Mouse (Mus musculus) kidney, embryonic 16.5 days (tissue): ENCODE data around the gene Gm49322. TPM values are rescaled to one million over a fixed set of nuclear protein-coding genes. Genes with fewer than 3 reads are reported as not detected.

Experiments
- ATAC-seq: fragments of 200-750 bp; cut with Nextera tagmentation; 2 replicates; pipeline ENCODE4 v1.8.0; 2017; ENCODE audit warnings: moderate TSS enrichment; ENCODE audit not compliant: low FRiP score, low TSS enrichment
- H3K27ac ChIP-seq: fragments of 300-500 bp; sonication (generic); 2 replicates; pipeline ENCODE4 v1.5.1; 2014; ENCODE audit warnings: low read length
- H3K27me3 ChIP-seq: fragments of 300-500 bp; sonication (generic); 2 replicates; pipeline ENCODE4 v1.6.1; 2014; ENCODE audit warnings: low read length, control low read depth, mixed read lengths; ENCODE audit not compliant: insufficient read depth
- H3K36me3 ChIP-seq: fragments of 300-500 bp; sonication (generic); 2 replicates; pipeline ENCODE4 v1.6.1; 2014; ENCODE audit warnings: low read length, control low read depth, mixed read lengths; ENCODE audit not compliant: insufficient read depth
- H3K4me1 ChIP-seq: fragments of 300-500 bp; sonication (generic); 2 replicates; pipeline ENCODE4 v1.6.1; 2014; ENCODE audit warnings: low read length, control low read depth, mixed read lengths; ENCODE audit not compliant: insufficient read depth
- H3K4me2 ChIP-seq: fragments of 300-500 bp; sonication (generic); replicated peaks from 2 replicates; pipeline ENCODE4 v1.6.1; 2014; ENCODE audit warnings: low read depth, low read length
- H3K4me3 ChIP-seq: fragments of 300-500 bp; sonication (generic); 2 replicates; pipeline ENCODE4 v1.5.1; 2014; ENCODE audit warnings: mild to moderate bottlenecking, low read length
- H3K9ac ChIP-seq: fragments of 300-500 bp; sonication (generic); replicated peaks from 2 replicates; pipeline ENCODE4 v1.6.1; 2014; ENCODE audit warnings: low read length
- H3K9me3 ChIP-seq: fragments of 300-500 bp; sonication (generic); 2 replicates; pipeline ENCODE4 v1.6.1; 2016; ENCODE audit warnings: low read length, control low read depth
- WGBS: fragments of 180-500 bp; shearing (Covaris S2); extraction: QIAGEN DNeasy Blood & Tissue Kit; methylation state at CpG from one replicate; pipeline ENCODE4 v1.1.7; 2014; 5-methylcytosine and 5-hydroxymethylcytosine counted together
- polyA plus RNA-seq: library from polyadenylated mRNA; unstranded; fragments of >200 nt; fragmentation: Nextera tagmentation; extraction: Ambion mirVana; gene quantifications from 2 replicates; pipeline ENCODE4 v1.2.1, GENCODE M21; 2015

The Gm49322 gene
- polyA plus RNA-seq, 1 experiment from 2014 or later, result 4.2 TPM

GRCm38 (mm10) chr10:80570871-80571836 is 34.7 kb upstream of the Gm49322 start:
- Histone ChIP-seq H3K4me3 (peak overlapping the region; percentile 23), H3K9me3 (no peaks in the 10 kb centered on the region), H3K27ac (peak overlapping the region; percentile 59), H3K9ac (peak overlapping the region; percentile 45), H3K27me3 (no peaks in the 10 kb centered on the region), H3K4me1 (peaks cover 55% of the 10 kb centered on the region), H3K4me2 (peak overlapping the region; percentile 50), H3K36me3 (0 out of 2 replicates have a peak, but pooled peaks cover 8% of the 10 kb centered on the region)
- peak; percentile 20; the same call in 1 of the 2 replicates for ATAC-seq
- 16% methylated on average over 30 of the region's 30 CpGs for WGBS

- 96% methylated on average over 2 of the region's 2 CpGs for WGBS
- Histone ChIP-seq H3K9ac (no peak overlapping the region), H3K9me3 (no peaks in the 10 kb centered on the region), H3K4me3 (no peak overlapping the region), H3K36me3 (0 out of 2 replicates have a peak, but pooled peaks cover 8% of the 10 kb centered on the region), H3K4me2 (no peak overlapping the region), H3K4me1 (peaks cover 49% of the 10 kb centered on the region), H3K27me3 (no peaks in the 10 kb centered on the region), H3K27ac (no peak overlapping the region)
- no peak for ATAC-seq
These were observed 33.3 kb upstream of the Gm49322 start for GRCm38 (mm10) chr10:80572477-80572876.

- Histone ChIP-seq H3K9ac (0 out of 2 replicates have a peak overlapping the region, but pooled peaks have one; percentile 29), H3K36me3 (no peaks in the 10 kb centered on the region), H3K4me2 (no peak overlapping the region), H3K27ac (no peak overlapping the region), H3K27me3 (no peaks in the 10 kb centered on the region), H3K4me3 (no peak overlapping the region), H3K9me3 (no peaks in the 10 kb centered on the region), H3K4me1 (peaks cover 59% of the 10 kb centered on the region)
- WGBS, result 27% methylated on average over 9 of the region's 9 CpGs
- no peak for ATAC-seq
These were observed 31.9 kb upstream of the Gm49322 start for GRCm38 (mm10) chr10:80573944-80574343.

GRCm38 (mm10) chr10:80574896-80575295 is 30.9 kb upstream of the Gm49322 start:
- 63% methylated on average over 3 of the region's 3 CpGs for WGBS
- no peaks in the 10 kb centered on the region for H3K27me3 ChIP-seq
- no peak for ATAC-seq
- H3K9me3 ChIP-seq, result no peaks in the 10 kb centered on the region
- no peak overlapping the region for H3K4me2 ChIP-seq
- H3K4me1 ChIP-seq, result peaks cover 63% of the 10 kb centered on the region
- H3K27ac ChIP-seq, result no peak overlapping the region
- no peaks in the 10 kb centered on the region for H3K36me3 ChIP-seq
- no peak overlapping the region for H3K4me3 ChIP-seq
- no peak overlapping the region for H3K9ac ChIP-seq

- Histone ChIP-seq H3K27me3 (no peaks in the 10 kb centered on the region), H3K36me3 (no peaks in the 10 kb centered on the region), H3K4me2 (peak overlapping the region; percentile 97), H3K4me3 (peak overlapping the region; percentile 82), H3K9ac (peak overlapping the region; percentile 87), H3K9me3 (no peaks in the 10 kb centered on the region), H3K27ac (no peak overlapping the region; the same call in 1 of the 2 replicates), H3K4me1 (peaks cover 53% of the 10 kb centered on the region)
- WGBS, result 12% methylated on average over 17 of the region's 17 CpGs
- ATAC-seq, result no peak
These were observed 29.9 kb upstream of the Gm49322 start for GRCm38 (mm10) chr10:80575925-80576324.

GRCm38 (mm10) chr10:80576351-80577194 is 29.2 kb upstream of the Gm49322 start:
- H3K27ac ChIP-seq, result peak overlapping the region; percentile 97
- under 1% methylated on average over 84 of the region's 96 CpGs for WGBS

GRCm38 (mm10) chr10:80577195-80578130 is 28.4 kb upstream of the Gm49322 start, which contains the start of gene Klf16:
Gene Klf16, minus strand, starts transcription at chr10:80577321.
- peak; percentile 77 for ATAC-seq
- H3K4me1 ChIP-seq, result peaks cover 43% of the 10 kb centered on the region
- under 1% methylated on average over 57 of the region's 97 CpGs for WGBS
- peak within 1 kb of the TSS; percentile 87 for H3K9ac ChIP-seq
- H3K4me2 ChIP-seq, result peak within 1 kb of the TSS; percentile 97
- peak within 1 kb of the TSS; percentile 97 for H3K27ac ChIP-seq
- H3K36me3 ChIP-seq, result no peaks in the 10 kb centered on the region
- H3K4me3 ChIP-seq, result peak within 1 kb of the TSS; percentile 82
- no peaks in the 10 kb centered on the region for H3K9me3 ChIP-seq
- no peaks in the 10 kb centered on the region for H3K27me3 ChIP-seq

More at GRCm38 (mm10) chr10:80576351-80577194, 29.2 kb upstream of the Gm49322 start:
- no peak for ATAC-seq
- Histone ChIP-seq H3K36me3 (no peaks in the 10 kb centered on the region), H3K9ac (peak overlapping the region; percentile 87), H3K27me3 (no peaks in the 10 kb centered on the region), H3K9me3 (no peaks in the 10 kb centered on the region), H3K4me1 (peaks cover 47% of the 10 kb centered on the region), H3K4me2 (peak overlapping the region; percentile 97), H3K4me3 (peak overlapping the region; percentile 82)

- peak; percentile 40 for ATAC-seq
- WGBS, result 0% methylated on average over 29 of the region's 29 CpGs
- H3K4me3 ChIP-seq, result peak overlapping the region; percentile 82
These were observed 27.6 kb upstream of the Gm49322 start for GRCm38 (mm10) chr10:80578131-80578750.

More at GRCm38 (mm10) chr10:80578131-80578750, 27.6 kb upstream of the Gm49322 start:
- no peaks in the 10 kb centered on the region for H3K27me3 ChIP-seq
- H3K9me3 ChIP-seq, result no peaks in the 10 kb centered on the region
- H3K4me2 ChIP-seq, result peak overlapping the region; percentile 97
- peaks cover 43% of the 10 kb centered on the region for H3K4me1 ChIP-seq
- peak overlapping the region; percentile 97 for H3K27ac ChIP-seq
- H3K9ac ChIP-seq, result peak overlapping the region; percentile 87
- H3K36me3 ChIP-seq, result peaks cover under 1% of the 10 kb centered on the region; the same call in 1 of the 2 replicates
